Mouse (Mus musculus) lung, postnatal 0 days (tissue): ENCODE measurements around the gene Ntrk1.

Experiments
- CTCF ChIP-seq: IDR thresholded peaks from 2 replicates; pipeline ENCODE4 v1.5.1; 2016; ENCODE audit warnings: antibody characterized with exemption, mild to moderate bottlenecking
- EP300 ChIP-seq: IDR thresholded peaks from 2 replicates; pipeline ENCODE4 v1.6.1; 2016; ENCODE audit warnings: antibody characterized with exemption, mild to moderate bottlenecking, control low read depth

DNA sequence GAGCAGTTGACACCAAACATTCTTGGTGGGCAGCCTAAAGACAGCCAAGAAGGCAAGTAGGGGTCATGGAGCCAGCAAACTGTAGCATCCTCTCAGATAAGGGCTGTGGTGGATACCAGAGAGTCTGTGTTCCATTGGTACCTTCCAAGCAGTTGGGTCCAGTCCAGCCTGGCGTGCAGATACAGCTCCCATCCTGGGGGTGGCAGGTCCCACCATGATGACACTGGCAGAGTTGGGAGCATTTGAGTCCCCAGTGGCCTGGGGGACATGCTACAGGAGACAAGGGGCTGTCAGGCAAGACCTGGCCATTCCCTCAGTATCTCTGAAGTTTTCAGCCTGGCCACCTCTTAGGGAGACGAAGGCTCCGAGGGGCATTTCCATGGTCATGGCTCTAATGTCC is 42.4 kb downstream of the Ntrk1 start:
- TF ChIP-seq CTCF = no peak
- TF ChIP-seq EP300 = no peak
